Comparison of ENCODE assay signal across 28 mouse cellular contexts in the genomic region with DNA sequence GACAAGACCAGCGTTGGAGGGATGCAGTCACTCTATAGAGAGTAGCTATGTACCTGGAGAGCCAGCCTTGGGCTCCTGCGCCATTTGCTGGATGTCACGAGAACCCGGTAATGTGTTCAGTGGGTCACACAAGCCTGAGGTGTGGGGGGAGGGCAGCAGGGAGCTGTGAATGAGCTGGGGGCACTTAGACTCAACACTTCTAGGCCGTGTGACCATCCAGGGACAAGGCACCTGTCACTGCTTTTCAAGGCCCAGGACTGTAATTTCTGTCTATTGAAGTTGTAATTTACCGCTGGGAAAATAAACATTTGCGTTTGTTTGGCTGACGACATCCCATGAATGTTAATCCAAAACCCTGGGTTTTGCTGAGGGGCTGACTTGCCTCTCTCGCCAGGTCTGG. TPM values are rescaled to one million over a fixed set of nuclear protein-coding genes. Genes with fewer than 3 reads are reported as not detected.
A peak's percentile ranks its signal among the peaks of the same experiment; 100 is the strongest.
DNase-seq lines count a peak whose midpoint lies in the region; ATAC-seq and TF ChIP-seq lines count a peak whose summit lies in the region.
"Had no signal": no experiment of that assay in that cellular context is flagged by ENCODE, and none has a peak within 500 bp of the region (broad histone marks: within the 10 kb centered on the region; RNA-seq: fewer than 3 reads in every experiment).

No protein-coding gene starts in this region.

- no peak overlapping the region for H3K27ac ChIP-seq in forebrain, embryonic 15.5 days (replicated peaks)
- H3K27ac ChIP-seq in forebrain, embryonic 11.5 days (ENCODE audit: low read depth, low read length): no peak overlapping the region
- peak overlapping the region; percentile 89 for H3K27ac ChIP-seq in liver, embryonic 12.5 days
- no peak overlapping the region for H3K27ac ChIP-seq in liver, postnatal 0 days (ENCODE audit: low read depth)
- H3K27ac ChIP-seq in liver, embryonic 13.5 days: peak overlapping the region; percentile 89
- H3K27ac ChIP-seq: heart, adult 2 months; hindbrain, embryonic 14.5 days; layer of hippocampus, adult 2 months; left cerebral cortex, adult 2 months; limb, embryonic 12.5 days; midbrain, embryonic 12.5 days; neural tube, embryonic 13.5 days had no signal

- 50% methylated on average over 9 of the region's 9 CpGs for WGBS in forebrain, embryonic 15.5 days
- 78% methylated on average over 9 of the region's 9 CpGs for WGBS in forebrain, embryonic 11.5 days
- 74% methylated on average over 9 of the region's 9 CpGs for WGBS in liver, embryonic 12.5 days (ENCODE audit: insufficient replicate concordance)
- WGBS in liver, postnatal 0 days (ENCODE audit: insufficient replicate concordance): 78% methylated on average over 9 of the region's 9 CpGs
- 80% methylated on average over 9 of the region's 9 CpGs for WGBS in liver, embryonic 13.5 days (ENCODE audit: insufficient replicate concordance)

- no peak overlapping the region for H3K4me2 ChIP-seq in forebrain, embryonic 15.5 days (replicated peaks)
- no peak overlapping the region for H3K4me2 ChIP-seq in forebrain, embryonic 11.5 days (ENCODE audit: low read depth, low read length, severe bottlenecking)
- peak overlapping the region; percentile 65 for H3K4me2 ChIP-seq in liver, embryonic 12.5 days
- no peak overlapping the region for H3K4me2 ChIP-seq in liver, postnatal 0 days (ENCODE audit: low read depth, low read length)
- H3K4me2 ChIP-seq in liver, embryonic 13.5 days: peak overlapping the region; percentile 60; the same call in 1 of the 2 replicates
- H3K4me2 ChIP-seq: heart, embryonic 12.5 days; hindbrain, embryonic 14.5 days; limb, embryonic 12.5 days; midbrain, embryonic 12.5 days; neural tube, embryonic 13.5 days had no signal

- peak; percentile 53; the same call in 1 of the 2 replicates for ATAC-seq in forebrain, embryonic 15.5 days (replicated peaks)
- ATAC-seq in forebrain, embryonic 11.5 days (replicated peaks; ENCODE audit: low FRiP score): no peak
- ATAC-seq in liver, embryonic 12.5 days: no peak
- no peak for ATAC-seq in liver, postnatal 0 days
- no peak for ATAC-seq in liver, embryonic 13.5 days (ENCODE audit: low read depth)
- ATAC-seq: inflammation-experienced regulatory T-cells, adult 6 months had no signal

- no peaks in the 10 kb centered on the region for H3K36me3 ChIP-seq in forebrain, embryonic 15.5 days
- H3K36me3 ChIP-seq in forebrain, embryonic 11.5 days (ENCODE audit: control insufficient read depth, insufficient read depth, low read length): no peaks in the 10 kb centered on the region
- peaks cover 69% of the 10 kb centered on the region for H3K36me3 ChIP-seq in liver, embryonic 12.5 days
- no peaks in the 10 kb centered on the region for H3K36me3 ChIP-seq in liver, postnatal 0 days (replicated peaks; ENCODE audit: insufficient read depth, low read length)
- peaks cover 31% of the 10 kb centered on the region; the same call in 1 of the 2 replicates for H3K36me3 ChIP-seq in liver, embryonic 13.5 days
- H3K36me3 ChIP-seq: heart, embryonic 12.5 days; limb, embryonic 12.5 days; midbrain, embryonic 12.5 days; neural tube, embryonic 13.5 days had no signal

- no peak for TF ChIP-seq CTCF in liver, postnatal 0 days (IDR thresholded peaks at IDR 0.05; ENCODE audit: low read depth)

- no peak for TF ChIP-seq EP300 in liver, postnatal 0 days (IDR thresholded peaks at IDR 0.05; ENCODE audit: low read depth)

- H3K4me3 ChIP-seq in forebrain, embryonic 15.5 days: no peak overlapping the region
- H3K4me3 ChIP-seq in forebrain, embryonic 11.5 days (ENCODE audit: low read depth, low read length): no peak overlapping the region
- no peak overlapping the region for H3K4me3 ChIP-seq in liver, embryonic 12.5 days
- H3K4me3 ChIP-seq in liver, postnatal 0 days (ENCODE audit: low read depth, low read length): no peak overlapping the region
- no peak overlapping the region for H3K4me3 ChIP-seq in liver, embryonic 13.5 days (replicated peaks)
- H3K4me3 ChIP-seq: heart, adult 2 months; heart, embryonic 12.5 days; layer of hippocampus, adult 2 months; left cerebral cortex, adult 2 months; limb, embryonic 12.5 days; midbrain, embryonic 12.5 days; neural tube, embryonic 13.5 days had no signal

- H3K27me3 ChIP-seq in forebrain, embryonic 15.5 days: no peaks in the 10 kb centered on the region
- no peaks in the 10 kb centered on the region for H3K27me3 ChIP-seq in forebrain, embryonic 11.5 days (ENCODE audit: control insufficient read depth, insufficient read depth, low read length)
- peaks cover 38% of the 10 kb centered on the region for H3K27me3 ChIP-seq in liver, embryonic 12.5 days (replicated peaks)
- 0 out of 2 replicates have a peak, but pooled peaks cover 5% of the 10 kb centered on the region for H3K27me3 ChIP-seq in liver, postnatal 0 days (ENCODE audit: insufficient read depth, low read length)
- peaks cover 40% of the 10 kb centered on the region for H3K27me3 ChIP-seq in liver, embryonic 13.5 days
- H3K27me3 ChIP-seq: megakaryocyte, embryonic 14.5 days had no signal

- H3K9me3 ChIP-seq in forebrain, embryonic 15.5 days: no peaks in the 10 kb centered on the region
- no peaks in the 10 kb centered on the region for H3K9me3 ChIP-seq in forebrain, embryonic 11.5 days (ENCODE audit: control insufficient read depth, low read length)
- no peaks in the 10 kb centered on the region for H3K9me3 ChIP-seq in liver, embryonic 12.5 days (replicated peaks)
- H3K9me3 ChIP-seq in liver, postnatal 0 days (ENCODE audit: low read length): no peaks in the 10 kb centered on the region
- no peaks in the 10 kb centered on the region for H3K9me3 ChIP-seq in liver, embryonic 13.5 days (replicated peaks)
- H3K9me3 ChIP-seq: heart, embryonic 12.5 days; limb, embryonic 12.5 days; megakaryocyte, embryonic 14.5 days; midbrain, embryonic 12.5 days; neural tube, embryonic 13.5 days had no signal

- DNase-seq in forebrain, embryonic 11.5 days (ENCODE audit: low spot score): no peak
- no peak for DNase-seq in liver, postnatal 0 days
- DNase-seq in liver, embryonic 13.5 days: no peak
- no peak for DNase-seq in ovary, postnatal 36 days (ENCODE audit: low spot score)
- no peak for DNase-seq in embryo, embryonic 10.5 days (ENCODE audit: low spot score)
- DNase-seq: adrenal gland, postnatal 36 days; cerebellum, adult 8-10 months; cerebellum, postnatal 25 days; heart, adult 2 months; heart, postnatal 4 days; kidney, adult 2 months; kidney, postnatal 36 days; lung, postnatal 36 days; retina, postnatal 1 day; right cerebral cortex, postnatal 14 days; thymus, adult 18-20 months; thymus, postnatal 25 days had no signal

- peaks cover 8% of the 10 kb centered on the region; the same call in 1 of the 2 replicates for H3K4me1 ChIP-seq in forebrain, embryonic 15.5 days
- no peaks in the 10 kb centered on the region for H3K4me1 ChIP-seq in forebrain, embryonic 11.5 days (replicated peaks; ENCODE audit: control insufficient read depth, insufficient read depth, low read length)
- peaks cover 95% of the 10 kb centered on the region for H3K4me1 ChIP-seq in liver, embryonic 12.5 days
- peaks cover 33% of the 10 kb centered on the region for H3K4me1 ChIP-seq in liver, postnatal 0 days (ENCODE audit: insufficient read depth)
- peaks cover 96% of the 10 kb centered on the region for H3K4me1 ChIP-seq in liver, embryonic 13.5 days (replicated peaks)
- H3K4me1 ChIP-seq: limb, embryonic 12.5 days had no signal

- no peak overlapping the region for H3K9ac ChIP-seq in forebrain, embryonic 15.5 days (replicated peaks)
- no peak overlapping the region for H3K9ac ChIP-seq in forebrain, embryonic 11.5 days (ENCODE audit: low read length)
- peak overlapping the region; percentile 31; the same call in 1 of the 2 replicates for H3K9ac ChIP-seq in liver, embryonic 12.5 days
- no peak overlapping the region for H3K9ac ChIP-seq in liver, postnatal 0 days (replicated peaks)
- peak overlapping the region; percentile 62 for H3K9ac ChIP-seq in liver, embryonic 13.5 days
- H3K9ac ChIP-seq: heart, embryonic 12.5 days; hindbrain, embryonic 14.5 days; limb, embryonic 12.5 days; midbrain, embryonic 12.5 days; neural tube, embryonic 13.5 days had no signal

RNA-seq across cellular contexts. Expression of gene Cbfa2t3, which starts 12.0 kb away (rescaled TPM):
- 13.2 and 14.0 TPM in 2 replicates for polyA plus RNA-seq in forebrain, embryonic 15.5 days (2015; fragmentation: Nextera tagmentation; extraction: Ambion mirVana)
- polyA plus RNA-seq in forebrain, embryonic 11.5 days (2014; fragmentation: Nextera tagmentation; extraction: Ambion mirVana): 6.0 and 7.0 TPM in 2 replicates
- polyA plus RNA-seq in liver, embryonic 12.5 days (2016; fragmentation: Nextera tagmentation; extraction: Ambion mirVana): 7.7 and 8.0 TPM in 2 replicates
- 2.1 and 2.4 TPM in 2 replicates for polyA plus RNA-seq in liver, postnatal 0 days (2015; fragmentation: Nextera tagmentation; extraction: Ambion mirVana)
- 4.5 and 5.7 TPM in 2 replicates for polyA plus RNA-seq in liver, embryonic 13.5 days (2015; fragmentation: Nextera tagmentation; extraction: Ambion mirVana)

Comparison
In these comparisons a context has a peak if more than half of its experiments do, and no peak if none do; other contexts are left out.
1. H3K27ac ChIP-seq: peak in liver, embryonic 12.5 days (single experiment) and liver, embryonic 13.5 days (single experiment); none in forebrain, embryonic 15.5 days (single experiment), forebrain, embryonic 11.5 days (single experiment) and liver, postnatal 0 days (single experiment).
2. H3K4me2 ChIP-seq: peak in liver, embryonic 12.5 days (single experiment) and liver, embryonic 13.5 days (single experiment); none in forebrain, embryonic 15.5 days (single experiment), forebrain, embryonic 11.5 days (single experiment) and liver, postnatal 0 days (single experiment).
3. H3K9ac ChIP-seq: peak in liver, embryonic 12.5 days (single experiment) and liver, embryonic 13.5 days (single experiment); none in forebrain, embryonic 15.5 days (single experiment), forebrain, embryonic 11.5 days (single experiment) and liver, postnatal 0 days (single experiment).